Mouse (Mus musculus) small intestine, adult 2 months (tissue): ENCODE data around the gene Xndc1. TPM values are rescaled to one million over a fixed set of nuclear protein-coding genes. Genes with fewer than 3 reads are reported as not detected.
A peak's percentile ranks its signal among the peaks of the same experiment; 100 is the strongest.
"Not testable (repeated sequence)": the region's sequence is repeated elsewhere in the genome, so short reads cannot be mapped to it uniquely, and the experiment has no call there.

Experiments
- H3K27ac ChIP-seq: fragments of 200-500 bp; 2 replicates; pipeline ENCODE4 v1.5.1; 2012; ENCODE audit warnings: low read depth, low read length, control low read depth, inconsistent platforms; ENCODE audit not compliant: insufficient read depth
- H3K27me3 ChIP-seq: fragments of 200-500 bp; 2 replicates; pipeline ENCODE4 v1.6.1; 2012; ENCODE audit warnings: mild to moderate bottlenecking, moderate library complexity, low read length, inconsistent platforms; ENCODE audit not compliant: control insufficient read depth, insufficient read depth
- H3K36me3 ChIP-seq: fragments of 200-500 bp; 2 replicates; pipeline ENCODE4 v1.6.1; 2012; ENCODE audit warnings: mild to moderate bottlenecking, low read length, control low read depth, inconsistent platforms; ENCODE audit not compliant: control insufficient read depth, insufficient read depth
- H3K4me1 ChIP-seq: fragments of 200-500 bp; 2 replicates; pipeline ENCODE4 v1.6.1; 2012; ENCODE audit warnings: low read length, inconsistent platforms, mixed read lengths; ENCODE audit not compliant: control insufficient read depth, insufficient read depth, insufficient read length
- H3K4me3 ChIP-seq: fragments of 200-500 bp; 2 replicates; pipeline ENCODE4 v1.5.1; 2012; ENCODE audit warnings: low read depth, mild to moderate bottlenecking, control low read depth, inconsistent platforms, low read length, moderate library complexity
- CTCF ChIP-seq: fragments of 200-500 bp; IDR thresholded peaks from 2 replicates; pipeline ENCODE4 v1.5.1; 2012; ENCODE audit warnings: low read depth, mild to moderate bottlenecking, control low read depth, inconsistent platforms, low read length, moderate library complexity, mixed read lengths; ENCODE audit not compliant: insufficient replicate concordance, insufficient read length; ENCODE audit errors: extremely low read depth
- POLR2A ChIP-seq: fragments of 200-500 bp; IDR thresholded peaks from 2 replicates; pipeline ENCODE4 v1.6.1; 2012; ENCODE audit warnings: low read depth, mild to moderate bottlenecking, control low read depth, inconsistent platforms, low read length, moderate library complexity
- WGBS: fragments of 180-500 bp; shearing (Covaris S2); methylation state at CpG from one replicate; pipeline ENCODE4 v1.1.7; 2018; 5-methylcytosine and 5-hydroxymethylcytosine counted together
- polyA plus RNA-seq: library from polyadenylated mRNA; depleted of rRNA; stranded (reverse); fragments of >200 nt; gene quantifications from 2 replicates; pipeline ENCODE4 v1.2.3, GENCODE M21; 2012; rRNA removed

Gene Xndc1
- polyA plus RNA-seq = 4.5 and 8.3 TPM in 2 replicates

DNA sequence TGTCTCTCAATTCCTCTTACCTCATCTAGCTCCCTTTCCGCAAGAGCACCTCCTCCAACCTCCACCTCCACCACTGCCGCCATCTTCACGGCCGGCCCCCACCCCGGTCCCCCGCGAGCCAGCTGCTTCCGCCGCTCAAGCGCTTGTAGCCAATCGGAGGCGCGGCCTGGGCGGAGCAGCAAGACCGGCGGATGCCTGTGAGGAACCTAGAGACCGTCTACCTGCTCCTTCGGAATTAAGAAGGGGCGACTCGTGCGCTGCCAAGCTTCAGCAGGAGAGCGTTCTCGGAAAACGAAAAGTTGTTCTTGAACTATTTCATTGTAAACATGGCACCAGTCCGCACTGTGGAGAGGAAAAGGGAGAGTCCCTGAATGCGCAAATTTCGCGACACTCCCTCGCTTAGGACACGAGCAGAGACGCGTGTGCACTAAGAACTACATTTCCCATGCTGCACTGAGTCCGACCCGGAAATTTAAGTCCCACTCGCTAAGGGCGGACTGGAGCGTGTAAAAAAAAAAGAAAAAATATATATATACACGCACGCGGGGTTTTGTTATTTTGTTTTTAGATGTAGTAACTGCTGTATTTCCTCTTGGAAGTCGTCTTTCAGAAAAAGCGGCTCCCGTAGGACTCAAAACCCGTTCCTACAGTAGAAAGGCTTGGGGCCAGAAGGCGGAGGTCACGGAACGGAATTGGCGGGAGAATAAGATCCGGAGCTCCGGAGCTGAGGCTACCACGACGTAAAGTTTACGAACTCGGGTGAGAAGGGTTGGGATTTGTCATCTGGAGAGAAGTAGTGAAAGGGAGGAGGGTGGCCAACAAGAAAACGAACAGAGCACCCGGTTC is at the start of gene Xndc1, which contains the start of the genes Rnf121 and Xntrpc:
Gene Xndc1 (plus strand): TSS at position 466 of the 846 bp plus-strand sequence.
Gene Rnf121 (minus strand): TSS at position 424 of the 846 bp plus-strand sequence.
Gene Xntrpc (plus strand): TSS at position 668 of the 846 bp plus-strand sequence.
- TF ChIP-seq POLR2A = peak; percentile 73
- no peak for TF ChIP-seq CTCF
- no peaks in the 10 kb centered on the region for H3K36me3 ChIP-seq
- under 1% methylated on average over 56 of the region's 56 CpGs for WGBS
- peaks cover 3% of the 10 kb centered on the region; the same call in 1 of the 2 replicates for H3K4me1 ChIP-seq
- peak within 1 kb of the TSS; percentile 83 for H3K27ac ChIP-seq
- peak within 1 kb of the TSS; percentile 91 for H3K4me3 ChIP-seq
- no peaks in the 10 kb centered on the region for H3K27me3 ChIP-seq

DNA sequence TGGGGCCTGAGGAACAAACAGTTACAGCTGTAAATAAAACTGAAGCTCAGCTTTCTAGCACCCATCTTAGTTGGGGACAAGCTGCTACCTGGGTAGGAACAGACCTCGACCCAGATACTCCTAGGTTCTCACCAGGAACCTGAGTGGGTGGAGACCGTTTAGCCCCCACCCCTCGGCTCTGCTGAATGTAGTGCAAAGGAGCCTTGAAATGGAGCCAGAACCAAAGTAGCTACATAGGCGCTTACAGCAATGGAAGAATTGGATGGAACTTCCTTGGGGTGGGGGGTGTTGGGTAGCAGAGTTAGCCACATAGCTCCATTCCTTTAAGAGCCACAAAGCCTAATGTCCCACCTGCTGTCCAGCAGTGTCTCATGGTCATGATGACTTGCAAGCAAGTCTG is 48.4 kb upstream of the Xndc1 start:
- TF ChIP-seq CTCF (no peak), POLR2A (no peak)
- WGBS = 59% methylated on average over 4 of the region's 4 CpGs
- Histone ChIP-seq H3K27me3 (no peaks in the 10 kb centered on the region), H3K4me3 (peak overlapping the region; percentile 7; the same call in 1 of the 2 replicates), H3K36me3 (peaks cover 55% of the 10 kb centered on the region), H3K4me1 (peaks cover 6% of the 10 kb centered on the region; the same call in 1 of the 2 replicates), H3K27ac (peak overlapping the region; percentile 44)

DNA sequence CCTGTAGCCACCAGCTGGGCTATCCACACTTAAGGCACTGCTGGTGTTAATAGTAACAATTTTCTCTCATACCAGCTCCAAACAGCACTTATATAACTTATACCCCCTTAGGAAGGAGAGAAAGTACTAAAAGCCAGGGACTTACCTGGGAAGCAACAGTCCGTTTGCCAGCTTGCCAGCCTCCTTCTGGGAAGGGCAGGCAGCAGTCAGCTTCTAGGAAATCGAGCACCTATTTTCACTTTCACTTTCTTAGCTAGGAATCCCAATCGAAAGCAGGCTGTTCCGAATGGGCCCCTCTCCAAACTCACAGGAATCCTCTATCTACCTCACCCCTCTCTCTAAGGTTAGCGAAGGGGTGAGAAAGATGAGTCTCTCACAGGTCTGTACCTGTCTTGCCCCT is 47.9 kb upstream of the Xndc1 start:
- H3K27me3 ChIP-seq = no peaks in the 10 kb centered on the region
- H3K36me3 ChIP-seq = peaks cover 53% of the 10 kb centered on the region
- TF ChIP-seq CTCF (no peak), POLR2A (no peak; the same call in 1 of the 2 replicates)
- H3K27ac ChIP-seq = peak overlapping the region; percentile 44
- peak overlapping the region; percentile 15; the same call in 1 of the 2 replicates for H3K4me3 ChIP-seq
- peaks cover 6% of the 10 kb centered on the region; the same call in 1 of the 2 replicates for H3K4me1 ChIP-seq
- 10% methylated on average over 5 of the region's 5 CpGs for WGBS

DNA sequence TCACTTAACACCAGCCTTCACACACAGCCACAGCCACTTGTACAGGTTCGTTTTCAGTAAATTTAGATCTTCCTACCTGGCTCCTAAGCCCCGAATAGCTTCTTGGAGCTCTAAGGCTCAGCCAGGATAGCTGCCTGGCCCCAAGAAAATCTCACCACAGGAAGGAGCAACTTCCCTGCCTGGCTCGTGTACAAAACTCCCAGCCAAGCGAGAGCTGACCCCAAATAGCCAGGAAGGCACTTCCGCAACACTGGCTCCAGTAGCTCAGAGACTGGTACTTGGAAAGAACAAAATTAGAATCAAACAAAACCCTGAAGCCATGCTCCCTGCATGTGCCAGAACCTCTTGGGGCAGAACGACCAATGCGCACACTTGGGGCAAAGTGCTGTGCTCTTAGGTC is 47.3 kb upstream of the Xndc1 start:
- peaks cover 6% of the 10 kb centered on the region; the same call in 1 of the 2 replicates for H3K4me1 ChIP-seq
- H3K36me3 ChIP-seq = peaks cover 53% of the 10 kb centered on the region
- peak overlapping the region; percentile 44 for H3K27ac ChIP-seq

DNA sequence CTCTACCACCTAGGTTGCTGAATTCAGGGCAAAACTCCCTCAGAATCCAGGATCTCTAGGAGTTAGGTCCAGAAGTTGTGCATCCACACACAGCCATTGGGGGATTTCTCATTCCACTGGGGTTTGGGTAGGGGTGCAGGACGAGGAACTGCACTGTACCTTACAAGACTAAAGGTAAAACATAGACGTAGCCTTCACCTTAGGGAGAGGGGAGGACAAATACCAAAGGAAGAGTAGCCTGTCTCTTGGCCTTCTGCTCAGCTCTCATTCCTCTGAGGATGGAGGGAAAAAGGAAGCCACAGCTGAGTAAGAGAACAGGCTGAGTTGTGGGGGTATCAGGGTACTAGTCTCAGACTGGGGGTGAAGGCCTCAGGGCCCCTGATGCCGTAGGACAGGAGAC is 46.7 kb upstream of the Xndc1 start, which contains the start of gene Il18bp:
Gene Il18bp (minus strand): TSS at position 101 of the 400 bp plus-strand sequence.
- peaks cover 52% of the 10 kb centered on the region for H3K36me3 ChIP-seq

More for the DNA sequence above, 47.3 kb upstream of the Xndc1 start:
- H3K4me3 ChIP-seq = no peak overlapping the region
- TF ChIP-seq POLR2A (no peak), CTCF (no peak)
- no peaks in the 10 kb centered on the region for H3K27me3 ChIP-seq
- WGBS = 70% methylated on average over 7 of the region's 7 CpGs

DNA sequence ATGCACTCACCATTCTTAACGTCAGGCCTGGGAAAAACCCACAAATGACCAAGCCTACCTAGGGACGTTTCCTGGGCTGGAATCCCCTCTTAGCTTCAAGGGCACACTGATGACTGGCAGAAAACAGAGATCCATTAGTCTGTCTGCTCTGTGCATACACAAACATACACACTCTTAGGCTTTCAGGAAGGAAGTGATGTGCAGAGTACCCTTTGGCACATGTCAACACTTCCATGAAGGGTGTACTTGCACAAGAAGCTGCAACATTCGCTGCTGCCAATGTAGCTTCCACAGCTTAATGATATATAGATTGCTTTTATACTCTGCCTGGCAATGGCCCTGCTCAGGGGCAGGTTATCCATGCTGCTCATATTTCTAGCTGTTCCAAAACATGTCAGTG is 45.9 kb upstream of the Xndc1 start:
- no peak for TF ChIP-seq CTCF
- no peak for TF ChIP-seq POLR2A
- WGBS = 65% methylated on average over 3 of the region's 3 CpGs
- H3K27me3 ChIP-seq = no peaks in the 10 kb centered on the region
- peaks cover 49% of the 10 kb centered on the region for H3K36me3 ChIP-seq
- peaks cover 6% of the 10 kb centered on the region; the same call in 1 of the 2 replicates for H3K4me1 ChIP-seq
- no peak overlapping the region for H3K27ac ChIP-seq
- no peak overlapping the region for H3K4me3 ChIP-seq

More for the DNA sequence above, 46.7 kb upstream of the Xndc1 start, which contains the start of gene Il18bp:
- Histone ChIP-seq H3K4me1 (peaks cover 6% of the 10 kb centered on the region; the same call in 1 of the 2 replicates), H3K27me3 (no peaks in the 10 kb centered on the region), H3K27ac (peak within 1 kb of the TSS; percentile 44), H3K4me3 (peak within 1 kb of the TSS; percentile 15; the same call in 1 of the 2 replicates)
- WGBS = 98% methylated on average over 3 of the region's 3 CpGs
- no peak for TF ChIP-seq CTCF
- TF ChIP-seq POLR2A = no peak

DNA sequence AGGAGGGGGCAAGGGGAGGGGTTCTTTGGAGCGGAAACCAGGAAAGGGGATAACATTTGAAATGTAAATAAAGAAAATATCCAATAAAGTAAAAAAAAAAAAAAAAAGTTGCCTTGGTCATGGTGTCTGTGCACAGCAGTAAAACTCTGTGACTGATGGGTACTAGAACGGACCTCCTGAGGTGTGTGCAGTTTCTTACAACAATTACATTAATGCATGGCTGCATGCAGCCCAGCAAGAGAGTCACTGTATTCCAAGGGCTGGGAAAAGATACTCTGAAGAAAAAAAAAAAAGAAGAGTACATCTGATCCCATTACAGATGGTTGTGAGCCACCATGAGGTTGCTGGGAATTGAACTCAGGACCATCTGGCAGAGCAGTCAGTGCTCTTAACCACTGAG is 44.4 kb upstream of the Xndc1 start:
- peaks cover 41% of the 10 kb centered on the region for H3K36me3 ChIP-seq
- not testable (repeated sequence) for H3K27ac ChIP-seq, H3K4me1 ChIP-seq, H3K27me3 ChIP-seq, H3K4me3 ChIP-seq
- 97% methylated on average over 2 of the region's 2 CpGs for WGBS
